Mouse (Mus musculus) layer of hippocampus, postnatal 14 days (tissue): ENCODE measurements at regions not wholly inside any gene's neighbourhood (a gene's known extent, or its start where the extent isn't known, plus 50 kb on each side); places are given as distances from the start of the nearest gene placed in this dataset.

Experiments used
- DNase-seq, 2 experiments: peaks; one replicate each; pipeline ENCODE4 v3.0.0; 2021 to 2022; ENCODE audit warnings: low spot score in 2 of 2, mixed read lengths in 1 of 2

GRCm38 (mm10) chr7:129978576-129978975, 386.9 kb downstream of the Wdr11 start:
- no peak for DNase-seq

DNA sequence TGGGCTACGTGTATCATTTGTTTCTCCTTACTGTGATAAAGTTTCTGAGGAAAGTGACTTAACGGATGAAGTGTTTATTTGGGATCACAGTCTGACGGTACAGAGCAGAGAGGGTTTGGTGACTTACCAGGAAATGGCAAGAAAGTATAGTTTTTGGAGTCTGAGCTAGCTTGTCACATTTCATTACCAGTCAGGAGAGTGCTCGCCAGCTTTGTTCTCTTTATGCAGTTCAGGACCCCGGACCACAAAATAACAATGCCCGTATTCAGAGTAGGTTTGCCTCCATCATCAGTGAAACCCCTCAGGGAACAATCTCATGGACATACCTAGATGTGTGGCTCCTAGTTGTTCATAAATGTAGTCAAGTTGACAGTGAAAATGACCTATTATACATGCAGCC, 387.7 kb downstream of the Wdr11 start:
- DNase-seq, result no peak

GRCm38 (mm10) chr7:129980501-129980900, 388.8 kb downstream of the Wdr11 start:
- no peak for DNase-seq

- no peak for DNase-seq
Measured at GRCm38 (mm10) chr7:129982411-129982810, 390.7 kb downstream of the Wdr11 start.

GRCm38 (mm10) chr7:129983601-129984120, 392.0 kb downstream of the Wdr11 start:
- no peak for DNase-seq

- no peak for DNase-seq
Measured at GRCm38 (mm10) chr7:129984367-129984766, 392.7 kb downstream of the Wdr11 start.

DNA sequence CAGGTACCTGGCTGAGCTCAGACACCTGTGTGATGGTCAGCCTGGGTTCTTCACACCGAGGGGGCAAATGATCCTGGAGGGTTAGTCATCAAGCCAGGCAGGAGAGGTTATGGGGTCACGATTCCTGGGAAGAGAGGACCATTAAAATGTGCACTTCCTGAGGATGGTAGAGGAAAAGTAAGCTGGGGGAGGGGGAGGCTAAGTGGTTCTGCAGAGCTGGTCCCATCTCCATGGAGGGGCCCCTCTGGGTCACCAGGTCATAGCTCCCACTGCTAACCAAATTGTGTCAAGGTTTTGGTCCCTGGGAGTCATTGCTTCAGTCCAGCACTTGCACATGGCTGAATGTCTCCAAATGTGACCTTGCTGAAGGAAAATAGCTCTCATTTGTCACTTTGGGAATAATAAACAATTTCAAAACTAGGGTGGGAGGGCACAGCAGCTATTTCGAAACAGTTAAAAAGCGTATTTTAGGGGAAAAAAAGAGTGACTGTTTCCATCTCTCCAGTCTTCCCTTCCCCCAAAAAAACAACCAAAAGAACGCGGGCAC, 395.5 kb downstream of the Wdr11 start:
- DNase-seq, result no peak

GRCm38 (mm10) chr7:129987713-129988112, 396.1 kb downstream of the Wdr11 start:
- DNase-seq, result no peak

- DNase-seq, result no peak
Measured at GRCm38 (mm10) chr7:129993446-129994223, 402.0 kb downstream of the Wdr11 start.

DNA sequence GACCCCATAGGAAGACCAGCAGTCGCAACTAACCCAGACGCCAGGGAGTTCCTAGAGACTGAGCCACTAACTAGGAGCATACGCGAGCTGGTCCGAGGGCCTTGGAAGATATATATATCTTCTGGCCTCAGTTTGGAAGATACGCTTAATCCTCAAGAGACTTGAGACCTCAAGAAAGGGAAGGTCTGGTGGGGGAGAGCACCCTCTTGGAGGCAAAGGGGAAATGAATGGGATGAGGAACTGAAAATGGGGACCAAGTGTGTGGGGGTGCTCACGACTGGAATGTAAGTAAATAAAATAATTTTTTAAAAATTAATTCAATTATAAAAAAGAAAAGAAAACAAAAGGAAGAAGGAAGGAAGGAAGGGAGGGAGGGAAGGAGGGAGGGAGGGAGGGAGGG, 403.9 kb downstream of the Wdr11 start:
- no peak for DNase-seq

GRCm38 (mm10) chr7:130001064-130001463, 409.4 kb downstream of the Wdr11 start:
- DNase-seq, result peak; percentile 48 to 67

GRCm38 (mm10) chr7:130002002-130002401, 410.3 kb downstream of the Wdr11 start:
- no peak for DNase-seq

DNA sequence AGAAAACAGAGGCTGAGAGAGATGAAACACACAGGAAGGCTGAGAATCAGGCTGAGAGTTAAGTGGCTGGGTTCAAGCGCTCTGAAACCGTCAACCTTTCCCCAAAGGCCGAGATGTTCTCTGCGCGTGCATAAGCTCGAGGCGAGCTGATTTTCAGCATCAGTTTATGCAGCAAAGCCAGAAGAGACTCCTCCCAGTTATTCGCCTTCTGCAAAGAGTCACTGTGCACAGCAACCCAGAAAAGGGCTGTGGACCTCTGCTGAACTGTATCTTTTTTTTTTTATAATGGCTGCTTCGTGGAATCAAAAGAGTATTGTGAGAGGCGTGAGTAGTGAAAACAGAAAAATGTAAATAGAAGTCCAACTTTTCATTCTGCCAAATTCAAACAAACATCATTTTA, 413.7 kb downstream of the Wdr11 start:
- DNase-seq, result no peak

DNA sequence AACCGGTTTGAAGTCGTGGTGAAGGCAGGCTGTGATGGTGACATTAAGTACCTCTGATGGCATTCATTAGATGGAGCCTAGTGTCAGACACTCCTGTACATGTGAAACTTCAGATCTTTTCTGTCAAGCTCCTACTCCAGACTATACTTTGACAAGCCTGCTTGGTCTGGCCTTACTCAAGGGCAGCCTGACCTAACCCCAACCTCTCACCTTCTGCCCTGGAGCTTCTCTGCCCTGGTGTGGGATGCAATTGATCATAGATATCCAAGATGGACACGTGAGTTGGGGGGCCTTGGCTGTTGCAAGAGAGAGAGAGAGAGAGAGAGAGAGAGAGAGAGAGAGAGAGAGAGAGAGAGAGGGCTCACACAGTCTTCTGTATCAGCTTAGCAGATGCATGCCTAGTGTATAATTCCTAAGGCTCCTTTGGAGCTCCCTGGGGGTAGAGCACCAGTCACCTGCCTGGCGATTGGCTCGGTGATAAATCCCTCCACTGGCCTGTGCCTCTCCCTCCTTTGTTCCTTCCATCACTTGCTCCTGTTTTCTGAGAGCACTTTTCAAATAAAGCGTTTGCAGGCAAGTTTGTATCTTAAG, 416.4 kb downstream of the Wdr11 start:
- DNase-seq, result no peak

DNA sequence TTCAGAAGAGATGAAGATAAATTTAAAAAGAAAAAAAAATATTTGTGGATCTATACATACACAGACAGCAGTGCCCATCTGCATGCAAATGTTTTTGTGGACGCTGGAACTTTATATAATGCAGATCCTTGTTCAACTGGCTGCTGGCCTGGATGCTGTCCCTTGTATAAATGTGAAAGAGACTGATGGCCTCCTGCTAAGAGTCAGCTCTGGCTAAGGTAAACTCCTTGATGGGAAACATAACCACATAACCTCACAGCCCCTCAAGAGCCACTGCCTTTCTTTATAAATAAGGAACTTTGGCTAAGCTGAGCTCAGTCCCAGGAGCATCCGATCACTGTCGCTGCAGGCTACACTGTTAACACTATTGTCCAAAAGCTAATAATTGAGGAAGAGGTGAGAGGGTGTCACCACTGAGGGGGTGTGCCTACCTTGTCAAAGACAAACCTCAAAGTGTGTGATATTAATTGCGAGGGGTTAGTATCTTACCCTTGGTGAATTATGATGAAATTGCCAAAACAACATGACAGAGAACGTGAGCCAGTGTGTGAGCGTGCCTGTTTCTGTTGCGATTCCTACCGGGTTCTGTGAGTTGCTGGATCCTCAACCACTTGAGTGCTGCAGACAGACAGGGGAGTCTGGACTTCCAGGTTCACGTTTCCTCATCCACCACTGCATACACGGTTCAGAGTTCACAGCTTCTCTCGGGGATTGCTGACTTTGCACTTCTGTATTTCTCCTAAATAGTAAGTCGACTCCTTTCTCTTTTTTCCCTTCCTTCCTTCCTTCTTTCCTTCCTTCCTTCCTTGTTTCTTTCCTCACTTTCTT, 417.1 kb downstream of the Wdr11 start:
- no peak for DNase-seq

GRCm38 (mm10) chr7:130012067-130012466, 420.4 kb downstream of the Wdr11 start:
- DNase-seq, result no peak

- no peak for DNase-seq
Measured at GRCm38 (mm10) chr7:130013109-130013508, 421.4 kb downstream of the Wdr11 start.

- DNase-seq, result no peak
Measured at GRCm38 (mm10) chr7:130014609-130015008, 422.9 kb downstream of the Wdr11 start.

DNA sequence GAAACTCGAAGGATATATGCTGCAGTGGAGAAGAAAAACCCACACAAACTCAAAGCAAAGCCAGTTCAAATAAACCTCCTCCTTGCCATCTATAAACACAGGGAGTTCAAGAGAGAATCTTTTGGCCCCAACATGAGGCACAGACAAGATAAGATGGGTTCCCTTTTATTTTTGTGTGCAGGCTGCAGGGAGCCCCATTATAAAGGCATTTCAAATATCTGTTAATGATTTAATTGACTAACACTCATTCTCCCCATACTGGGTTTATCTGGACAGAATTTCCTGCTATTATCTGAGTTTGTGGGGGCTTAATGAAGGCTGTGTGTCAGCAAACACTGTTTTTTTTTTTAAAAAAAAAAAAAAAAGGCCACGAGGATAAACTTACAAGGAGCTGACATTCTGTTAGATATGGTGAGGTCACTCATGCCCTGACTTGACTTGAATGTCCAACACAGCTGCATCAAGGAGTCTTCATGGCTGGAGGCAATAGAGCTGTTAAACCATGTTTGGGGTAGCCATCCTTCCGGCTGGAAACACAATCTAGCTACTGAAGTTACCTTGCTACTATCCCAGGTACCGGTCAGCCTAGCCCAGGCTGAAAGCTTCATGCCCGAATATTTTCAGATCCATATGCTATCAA, 423.8 kb downstream of the Wdr11 start:
- DNase-seq, result no peak

DNA sequence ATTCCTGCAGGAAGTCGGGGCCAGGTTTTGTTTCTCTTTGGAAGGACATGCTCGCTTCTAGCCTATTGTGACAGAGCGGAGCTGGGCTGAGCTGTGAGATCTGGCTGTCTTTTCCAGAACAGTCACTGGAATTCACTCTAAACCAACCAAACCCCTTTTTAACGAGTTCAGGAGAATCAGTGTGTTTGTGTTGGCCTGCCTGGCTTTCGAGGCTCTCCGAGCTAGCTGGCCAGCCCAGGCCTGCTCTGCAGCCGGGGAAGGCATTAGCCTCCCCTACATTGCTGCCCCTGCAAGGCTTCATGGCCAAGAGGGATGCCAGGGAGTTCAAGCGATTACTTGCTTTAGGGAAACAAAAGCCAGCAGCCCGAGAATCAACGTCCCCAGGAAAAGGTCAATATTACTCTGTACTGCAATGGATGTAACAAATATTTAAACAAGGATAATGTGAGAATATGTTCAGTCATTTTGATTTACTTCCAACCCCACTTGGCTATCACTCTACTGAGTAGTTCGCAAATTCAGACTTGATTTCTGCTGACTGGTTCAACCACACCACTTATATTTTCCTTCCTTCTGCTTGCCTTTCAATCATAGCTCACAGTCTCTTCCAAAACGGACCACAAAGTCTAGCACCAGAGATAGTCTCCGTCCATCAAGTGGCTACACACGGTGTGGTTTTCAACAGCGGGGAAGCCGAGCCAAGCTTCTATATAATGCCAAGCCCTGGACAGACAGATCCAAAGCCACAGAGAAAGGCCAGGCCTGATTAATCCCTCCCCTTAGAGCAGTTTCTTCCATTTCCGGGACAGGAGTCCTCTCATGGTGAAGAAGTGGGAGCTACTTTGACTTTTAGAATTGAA, 424.6 kb downstream of the Wdr11 start:
- DNase-seq, result no peak
